Mouse (Mus musculus) lung, adult 2 months (tissue): ENCODE measurements around the gene Cfap299. TPM values are rescaled to one million over a fixed set of nuclear protein-coding genes. Genes with fewer than 3 reads are reported as not detected.

Experiments
- DNase-seq: peaks from one replicate; pipeline ENCODE4 v3.0.0; 2022
- H3K4me1 ChIP-seq: fragments of 200-500 bp; 2 replicates; pipeline ENCODE4 v1.6.1; 2011; ENCODE audit warnings: low read length; ENCODE audit not compliant: control insufficient read depth, insufficient read depth
- H3K4me3 ChIP-seq: fragments of 200-500 bp; replicated peaks from 2 replicates; pipeline ENCODE3; 2011; ENCODE audit warnings: low read depth, mild to moderate bottlenecking, control low read depth, low read length; ENCODE audit errors: extremely low read depth
- CTCF ChIP-seq: fragments of 200-500 bp; IDR thresholded peaks from 2 replicates; pipeline ENCODE4 v1.5.1; 2011; ENCODE audit warnings: mild to moderate bottlenecking, low read length, control low read depth; ENCODE audit not compliant: insufficient read depth
- POLR2A ChIP-seq: fragments of 200-500 bp; IDR thresholded peaks from 2 replicates; pipeline ENCODE4 v1.6.1; 2011; ENCODE audit warnings: low read depth, mild to moderate bottlenecking, control low read depth, low read length, borderline replicate concordance; ENCODE audit errors: extremely low read depth
- WGBS: fragments of 180-500 bp; shearing (Covaris S2); methylation state at CpG from one replicate; pipeline ENCODE4 v1.1.7; 2018; 5-methylcytosine and 5-hydroxymethylcytosine counted together
- polyA plus RNA-seq: library from polyadenylated mRNA; depleted of rRNA; stranded (reverse); fragments of >200 nt; gene quantifications from 2 replicates; pipeline ENCODE4 v1.2.3, GENCODE M21; 2012

Cfap299 gene
- polyA plus RNA-seq, 1 experiment = 1.7 TPM

- Histone ChIP-seq H3K4me1 (no peaks in the 10 kb centered on the region; the same call in 1 of the 2 replicates), H3K4me3 (no peak overlapping the region)
- no peak for DNase-seq
- TF ChIP-seq POLR2A (no peak), CTCF (no peak)
- 72% methylated on average over 7 of the region's 7 CpGs for WGBS
These were observed 459.5 kb downstream of the Cfap299 start for GRCm38 (mm10) chr5:98788568-98788967.

DNA sequence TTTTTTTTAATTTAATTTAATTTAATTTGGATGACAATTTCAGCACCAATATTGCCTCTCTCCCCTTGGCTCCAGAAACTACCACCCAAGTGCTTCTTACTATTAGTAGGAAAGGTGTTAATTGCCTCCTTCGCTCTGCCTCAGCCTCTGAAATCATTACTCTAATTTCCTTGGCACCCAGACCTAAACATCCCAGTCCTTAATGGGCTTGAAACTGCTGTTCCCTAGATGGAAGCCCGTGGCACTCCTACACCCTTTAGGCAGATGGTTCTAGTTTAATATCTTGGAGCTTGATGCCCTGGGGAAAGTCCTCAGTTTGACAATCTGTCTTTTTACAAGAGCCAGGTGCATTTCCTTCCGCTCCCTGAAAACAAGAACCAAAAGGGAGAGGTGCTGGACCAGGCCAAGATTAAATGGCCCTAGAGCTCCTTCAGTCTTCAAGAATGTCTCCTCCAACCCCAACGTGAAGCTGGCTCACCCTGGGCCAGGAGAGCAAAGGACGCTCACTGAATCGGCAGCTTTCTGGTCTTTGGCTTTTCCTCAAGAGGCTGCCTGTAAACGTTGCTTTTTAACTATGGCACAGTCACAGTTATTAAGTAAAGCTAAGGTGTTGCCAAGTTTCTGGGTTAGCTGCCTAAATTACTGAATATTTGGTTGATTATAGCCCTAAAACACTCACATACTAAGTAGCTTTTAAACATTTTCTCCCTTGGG lies 461.9 kb downstream of the Cfap299 start:
- no peak for DNase-seq
- 47% methylated on average over 7 of the region's 7 CpGs for WGBS
- Histone ChIP-seq H3K4me3 (no peak overlapping the region), H3K4me1 (no peaks in the 10 kb centered on the region; the same call in 1 of the 2 replicates)
- TF ChIP-seq CTCF (no peak), POLR2A (no peak)

GRCm38 (mm10) chr5:98801495-98801894 lies 472.4 kb downstream of the Cfap299 start:
- no peak for DNase-seq
- WGBS = 78% methylated on average over 5 of the region's 5 CpGs
- TF ChIP-seq CTCF (no peak), POLR2A (no peak)
- Histone ChIP-seq H3K4me1 (no peaks in the 10 kb centered on the region), H3K4me3 (no peak overlapping the region)

DNA sequence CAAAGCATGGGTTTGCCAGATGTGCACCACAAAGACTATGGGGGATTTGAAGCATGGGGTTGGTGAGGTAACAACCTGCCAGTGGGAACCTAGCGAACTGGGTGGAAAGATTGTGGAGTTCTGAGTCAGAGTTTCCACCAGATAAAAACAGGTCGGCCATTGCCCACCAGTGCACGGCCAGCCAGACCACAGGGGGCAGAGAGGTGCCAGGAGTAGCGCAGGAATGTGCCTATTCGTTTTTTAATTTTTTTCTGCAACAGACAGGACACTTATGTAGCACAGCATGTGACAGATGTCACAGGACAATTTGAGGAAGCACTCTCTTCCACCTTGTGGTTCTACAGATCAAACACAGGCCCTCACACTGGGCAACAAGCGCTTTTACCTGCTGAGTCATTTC lies 475.7 kb downstream of the Cfap299 start:
- Histone ChIP-seq H3K4me3 (no peak overlapping the region), H3K4me1 (no peaks in the 10 kb centered on the region)
- 74% methylated on average over 6 of the region's 6 CpGs for WGBS
- DNase-seq = no peak
- no peak for TF ChIP-seq CTCF
- TF ChIP-seq POLR2A = no peak

GRCm38 (mm10) chr5:98806492-98806891 lies 477.4 kb downstream of the Cfap299 start:
- no peak for DNase-seq
- 68% methylated on average over 4 of the region's 4 CpGs for WGBS
- Histone ChIP-seq H3K4me1 (no peaks in the 10 kb centered on the region), H3K4me3 (no peak overlapping the region)
- TF ChIP-seq POLR2A (no peak), CTCF (no peak)

GRCm38 (mm10) chr5:98807022-98807421 lies 477.9 kb downstream of the Cfap299 start:
- WGBS = 63% methylated on average over 7 of the region's 7 CpGs
- TF ChIP-seq CTCF (no peak), POLR2A (no peak)
- no peak overlapping the region for H3K4me3 ChIP-seq
- DNase-seq = no peak
- no peaks in the 10 kb centered on the region for H3K4me1 ChIP-seq

- 65% methylated on average over 9 of the region's 9 CpGs for WGBS
- TF ChIP-seq CTCF (no peak), POLR2A (no peak)
- DNase-seq = no peak
- Histone ChIP-seq H3K4me1 (no peaks in the 10 kb centered on the region), H3K4me3 (no peak overlapping the region)
These were observed 478.8 kb downstream of the Cfap299 start for GRCm38 (mm10) chr5:98807953-98808352.

- WGBS = 51% methylated on average over 1 of the region's 1 CpGs
- TF ChIP-seq CTCF (no peak), POLR2A (no peak)
These were observed 483.3 kb downstream of the Cfap299 start for GRCm38 (mm10) chr5:98812380-98812779.

GRCm38 (mm10) chr5:98815269-98815668 lies 486.2 kb downstream of the Cfap299 start:
- DNase-seq = no peak
- Histone ChIP-seq H3K4me3 (no peak overlapping the region), H3K4me1 (no peaks in the 10 kb centered on the region; the same call in 1 of the 2 replicates)
- WGBS = 50% methylated on average over 1 of the region's 1 CpGs
- TF ChIP-seq POLR2A = no peak
- TF ChIP-seq CTCF = no peak

More at GRCm38 (mm10) chr5:98812380-98812779, 483.3 kb downstream of the Cfap299 start:
- DNase-seq = no peak
- no peaks in the 10 kb centered on the region; the same call in 1 of the 2 replicates for H3K4me1 ChIP-seq
- H3K4me3 ChIP-seq = no peak overlapping the region

- Histone ChIP-seq H3K4me1 (no peaks in the 10 kb centered on the region), H3K4me3 (no peak overlapping the region)
- TF ChIP-seq POLR2A (no peak), CTCF (no peak)
- DNase-seq = no peak
- WGBS = 64% methylated on average over 9 of the region's 9 CpGs
These were observed 504.7 kb downstream of the Cfap299 start for GRCm38 (mm10) chr5:98833760-98834159.
